Mouse (Mus musculus) cerebellum, adult 2 months (tissue): ENCODE measurements at regions not wholly inside any gene's neighbourhood (a gene's known extent, or its start where the extent isn't known, plus 50 kb on each side); places are given as distances from the start of the nearest gene placed in this dataset.

Experiments used
- CTCF ChIP-seq: fragments of 200-500 bp; IDR thresholded peaks from 2 replicates; pipeline ENCODE4 v1.5.1; 2011; ENCODE audit warnings: low read depth, mild to moderate bottlenecking, control low read depth, low read length, moderate library complexity, borderline replicate concordance; ENCODE audit not compliant: insufficient read depth
- POLR2A ChIP-seq: fragments of 200-500 bp; IDR thresholded peaks from 2 replicates; pipeline ENCODE4 v1.6.1; 2011; ENCODE audit warnings: low read length, control low read depth, borderline replicate concordance; ENCODE audit not compliant: insufficient read depth

DNA sequence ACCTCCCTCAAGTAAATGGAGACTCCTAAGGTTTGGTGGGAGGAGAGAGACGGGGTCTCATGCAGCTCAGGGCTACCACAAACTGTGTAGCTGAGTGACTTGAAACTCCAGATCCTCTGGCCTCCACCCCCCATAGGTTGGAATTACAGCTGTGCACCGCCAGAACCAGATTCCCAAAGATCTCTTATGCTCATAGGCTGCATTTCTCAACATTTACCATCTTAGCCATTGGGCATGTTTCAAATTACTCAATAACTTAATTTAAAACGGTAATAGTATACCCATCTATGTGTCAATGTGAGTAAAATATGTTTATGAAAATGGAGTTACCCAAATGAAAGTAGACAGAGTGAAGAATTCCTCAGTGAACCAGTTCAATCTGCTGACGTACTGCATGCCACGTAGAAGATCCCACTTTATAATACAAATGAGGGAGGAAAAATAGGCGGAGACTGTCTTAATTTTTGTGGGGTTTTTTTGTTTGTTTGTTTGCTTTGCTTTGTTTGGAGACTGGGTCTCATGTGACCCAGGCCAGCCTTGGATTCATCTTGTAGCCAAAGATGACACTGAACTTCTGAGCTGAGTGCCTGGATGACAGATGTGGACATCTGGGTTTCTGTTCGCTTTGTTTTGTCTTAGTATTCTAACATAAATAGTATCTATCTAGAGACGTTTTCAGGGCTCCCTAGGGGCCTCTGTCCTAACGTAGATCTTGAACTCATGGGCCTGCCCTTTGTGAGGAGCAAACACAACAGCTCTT lies 79.1 kb downstream of the Rhob start:
- TF ChIP-seq CTCF: no peak
- TF ChIP-seq POLR2A: no peak
